ENCODE assay signal across 29 mouse cellular contexts in genomic region chr2:18867069-18867468, GRCm38 (mm10).
DNase-seq lines count a peak whose midpoint lies in the region; ATAC-seq lines count a peak whose summit lies in the region.
"Had no signal": no experiment of that assay in that cellular context is flagged by ENCODE, and none has a peak within 500 bp of the region (broad histone marks: within the 10 kb centered on the region; RNA-seq: fewer than 3 reads in every experiment).

No protein-coding gene starts in this region.

- no peaks in the 10 kb centered on the region for H3K9me3 ChIP-seq in intestine, embryonic 14.5 days (ENCODE audit: control insufficient read depth, low read length)
- H3K9me3 ChIP-seq in intestine, embryonic 16.5 days (ENCODE audit: control insufficient read depth, low read length), result no peaks in the 10 kb centered on the region
- H3K9me3 ChIP-seq in liver, embryonic 12.5 days (replicated peaks), result no peaks in the 10 kb centered on the region
- no peaks in the 10 kb centered on the region for H3K9me3 ChIP-seq in heart, embryonic 12.5 days (replicated peaks)
- H3K9me3 ChIP-seq: embryonic facial prominence, embryonic 10.5 days; embryonic facial prominence, embryonic 15.5 days; forebrain, embryonic 12.5 days; heart, embryonic 10.5 days; hindbrain, embryonic 13.5 days; limb, embryonic 12.5 days; midbrain, embryonic 12.5 days; neural tube, embryonic 12.5 days had no signal

- H3K4me3 ChIP-seq in intestine, embryonic 14.5 days (ENCODE audit: low read depth, low read length), result no peak overlapping the region
- H3K4me3 ChIP-seq in intestine, embryonic 16.5 days (ENCODE audit: low read length), result no peak overlapping the region
- no peak overlapping the region for H3K4me3 ChIP-seq in liver, embryonic 12.5 days
- no peak overlapping the region for H3K4me3 ChIP-seq in heart, embryonic 12.5 days
- H3K4me3 ChIP-seq: embryonic facial prominence, embryonic 10.5 days; embryonic facial prominence, embryonic 15.5 days; forebrain, embryonic 12.5 days; heart, embryonic 10.5 days; hindbrain, embryonic 13.5 days; left cerebral cortex, adult 2 months; limb, embryonic 12.5 days; midbrain, embryonic 12.5 days; myocyte; neural tube, embryonic 12.5 days had no signal

- no peak for ATAC-seq in intestine, embryonic 14.5 days (replicated peaks; ENCODE audit: low FRiP score, low TSS enrichment, low read depth)
- ATAC-seq in intestine, embryonic 16.5 days, result no peak
- ATAC-seq in liver, embryonic 12.5 days, result peak; percentile 60
- peak; percentile 55 for ATAC-seq in megakaryocyte progenitor cell, adult 5-6 weeks (replicated peaks; ENCODE audit: poor library complexity)
- ATAC-seq in heart, embryonic 12.5 days (ENCODE audit: insufficient number of reproducible peaks, low FRiP score), result no peak
- ATAC-seq: activated CD4-positive, CD25-positive, alpha-beta regulatory T cell, adult 4 months; forebrain, postnatal 0 days had no signal

- H3K27ac ChIP-seq in intestine, embryonic 14.5 days (ENCODE audit: low read depth), result no peak overlapping the region
- H3K27ac ChIP-seq in intestine, embryonic 16.5 days (ENCODE audit: low read length), result no peak overlapping the region
- H3K27ac ChIP-seq in liver, embryonic 12.5 days, result peak overlapping the region; percentile 64
- H3K27ac ChIP-seq in heart, embryonic 12.5 days (ENCODE audit: poor library complexity, severe bottlenecking), result no peak overlapping the region
- H3K27ac ChIP-seq: embryonic facial prominence, embryonic 10.5 days; embryonic facial prominence, embryonic 15.5 days; forebrain, embryonic 12.5 days; heart, embryonic 10.5 days; hindbrain, embryonic 13.5 days; left cerebral cortex, adult 2 months; limb, embryonic 12.5 days; midbrain, embryonic 12.5 days; neural tube, embryonic 12.5 days had no signal

- DNase-seq in intestine, embryonic 14.5 days (ENCODE audit: low spot score), result peak; percentile 21
- DNase-seq in brain, adult 2 months (ENCODE audit: low read depth, low spot score), result peak; percentile 34
- DNase-seq in embryo, embryonic 9.5 days (ENCODE audit: extremely low spot score), result no peak
- no peak for DNase-seq in right cerebral cortex, postnatal 36 days (ENCODE audit: low spot score in 2 of 2)
- DNase-seq: adrenal gland, adult 2 months; cerebellum, adult 18-20 months; cerebellum, postnatal 10 days; forebrain, postnatal 0 days; gastrocnemius, postnatal 14 days; heart, postnatal 4 days; kidney, adult 11 months; kidney, postnatal 14 days; lung, adult 2 months; lung, postnatal 14 days had no signal

- H3K36me3 ChIP-seq in intestine, embryonic 14.5 days (ENCODE audit: control insufficient read depth, insufficient read depth, low read length), result peaks cover 6% of the 10 kb centered on the region; the same call in 1 of the 2 replicates
- peaks cover 2% of the 10 kb centered on the region; the same call in 1 of the 2 replicates for H3K36me3 ChIP-seq in intestine, embryonic 16.5 days (ENCODE audit: control insufficient read depth, insufficient read depth, low read length)
- peaks cover 46% of the 10 kb centered on the region for H3K36me3 ChIP-seq in liver, embryonic 12.5 days
- H3K36me3 ChIP-seq in heart, embryonic 12.5 days, result peaks cover 9% of the 10 kb centered on the region; the same call in 1 of the 2 replicates
- H3K36me3 ChIP-seq: embryonic facial prominence, embryonic 15.5 days; forebrain, embryonic 12.5 days; hindbrain, embryonic 13.5 days; midbrain, embryonic 12.5 days had no signal

- no peaks in the 10 kb centered on the region for H3K27me3 ChIP-seq in intestine, embryonic 14.5 days (replicated peaks; ENCODE audit: control insufficient read depth, insufficient read depth, low read length)
- no peaks in the 10 kb centered on the region for H3K27me3 ChIP-seq in intestine, embryonic 16.5 days (replicated peaks; ENCODE audit: control insufficient read depth, insufficient read depth, low read length)
- H3K27me3 ChIP-seq in liver, embryonic 12.5 days (replicated peaks), result no peaks in the 10 kb centered on the region
- no peaks in the 10 kb centered on the region for H3K27me3 ChIP-seq in heart, embryonic 12.5 days (replicated peaks)
- H3K27me3 ChIP-seq: embryonic facial prominence, embryonic 15.5 days; midbrain, embryonic 12.5 days; neural tube, embryonic 12.5 days had no signal

- WGBS in intestine, embryonic 14.5 days, result 96% methylated on average over 2 of the region's 2 CpGs
- 92% methylated on average over 2 of the region's 2 CpGs for WGBS in intestine, embryonic 16.5 days
- WGBS in liver, embryonic 12.5 days (ENCODE audit: insufficient replicate concordance), result 36% methylated on average over 2 of the region's 2 CpGs
- 83% methylated on average over 2 of the region's 2 CpGs for WGBS in heart, embryonic 12.5 days

- H3K4me2 ChIP-seq in intestine, embryonic 14.5 days (ENCODE audit: low read length), result no peak overlapping the region
- H3K4me2 ChIP-seq in intestine, embryonic 16.5 days (ENCODE audit: low read depth, low read length), result no peak overlapping the region
- H3K4me2 ChIP-seq in liver, embryonic 12.5 days, result peak overlapping the region; percentile 27; the same call in 1 of the 2 replicates
- no peak overlapping the region for H3K4me2 ChIP-seq in heart, embryonic 12.5 days
- H3K4me2 ChIP-seq: embryonic facial prominence, embryonic 15.5 days; forebrain, embryonic 12.5 days; hindbrain, embryonic 13.5 days; limb, embryonic 12.5 days; midbrain, embryonic 12.5 days; neural tube, embryonic 12.5 days had no signal

- H3K9ac ChIP-seq in intestine, embryonic 14.5 days (ENCODE audit: low read length), result no peak overlapping the region
- no peak overlapping the region for H3K9ac ChIP-seq in intestine, embryonic 16.5 days (ENCODE audit: low read depth, low read length)
- H3K9ac ChIP-seq in liver, embryonic 12.5 days, result peak overlapping the region; percentile 42
- H3K9ac ChIP-seq in heart, embryonic 12.5 days, result no peak overlapping the region
- H3K9ac ChIP-seq: embryonic facial prominence, embryonic 15.5 days; forebrain, embryonic 12.5 days; forebrain, postnatal 0 days; hindbrain, embryonic 13.5 days; limb, embryonic 12.5 days; midbrain, embryonic 12.5 days; neural tube, embryonic 12.5 days had no signal

- H3K4me1 ChIP-seq in intestine, embryonic 14.5 days (replicated peaks; ENCODE audit: control insufficient read depth, insufficient read depth, low read length), result no peaks in the 10 kb centered on the region
- H3K4me1 ChIP-seq in intestine, embryonic 16.5 days (ENCODE audit: control insufficient read depth, insufficient read depth, low read length), result no peaks in the 10 kb centered on the region
- H3K4me1 ChIP-seq in liver, embryonic 12.5 days, result peaks cover 72% of the 10 kb centered on the region
- no peaks in the 10 kb centered on the region for H3K4me1 ChIP-seq in heart, embryonic 12.5 days (replicated peaks)
- H3K4me1 ChIP-seq: embryonic facial prominence, embryonic 15.5 days; forebrain, embryonic 12.5 days; heart, embryonic 10.5 days; hindbrain, embryonic 13.5 days; midbrain, embryonic 12.5 days; neural tube, embryonic 12.5 days had no signal

Comparison
In these comparisons a context has a peak if more than half of its experiments do, and no peak if none do; other contexts are left out.
1. ATAC-seq: peak in liver, embryonic 12.5 days (single experiment) and megakaryocyte progenitor cell, adult 5-6 weeks (single experiment); none in intestine, embryonic 14.5 days (single experiment), intestine, embryonic 16.5 days (single experiment) and heart, embryonic 12.5 days (single experiment).
2. DNase-seq: peak in intestine, embryonic 14.5 days (single experiment) and brain, adult 2 months (single experiment); none in embryo, embryonic 9.5 days (single experiment) and right cerebral cortex, postnatal 36 days (0 of 2).